Mouse (Mus musculus) layer of hippocampus, adult 9-10 months (tissue): ENCODE measurements at regions not wholly inside any gene's neighbourhood (a gene's known extent, or its start where the extent isn't known, plus 50 kb on each side); places are given as distances from the start of the nearest gene placed in this dataset.

Experiments
- DNase-seq: peaks from one replicate; pipeline ENCODE4 v3.0.0; 2022; ENCODE audit warnings: low spot score

DNA sequence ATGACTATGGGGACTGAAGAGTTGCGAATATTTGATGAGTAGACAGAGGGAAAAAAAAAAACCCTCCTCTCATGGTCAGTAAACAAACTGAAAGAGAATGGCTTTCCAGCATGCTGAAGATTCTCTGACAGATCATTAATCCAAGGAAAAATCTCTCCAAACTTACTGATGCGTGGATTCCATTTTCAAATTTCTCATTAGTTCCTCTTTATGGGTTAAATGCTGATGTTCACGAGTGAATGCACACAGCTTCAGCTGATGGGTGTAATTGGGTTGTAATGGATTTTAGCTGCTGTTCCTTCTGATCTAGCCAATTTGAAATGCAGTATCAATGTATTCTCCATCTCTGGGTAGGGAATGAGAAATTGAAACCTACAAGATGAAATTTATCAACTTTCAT, 2945.6 kb upstream of the 5930422O12Rik start:
- DNase-seq: no peak

DNA sequence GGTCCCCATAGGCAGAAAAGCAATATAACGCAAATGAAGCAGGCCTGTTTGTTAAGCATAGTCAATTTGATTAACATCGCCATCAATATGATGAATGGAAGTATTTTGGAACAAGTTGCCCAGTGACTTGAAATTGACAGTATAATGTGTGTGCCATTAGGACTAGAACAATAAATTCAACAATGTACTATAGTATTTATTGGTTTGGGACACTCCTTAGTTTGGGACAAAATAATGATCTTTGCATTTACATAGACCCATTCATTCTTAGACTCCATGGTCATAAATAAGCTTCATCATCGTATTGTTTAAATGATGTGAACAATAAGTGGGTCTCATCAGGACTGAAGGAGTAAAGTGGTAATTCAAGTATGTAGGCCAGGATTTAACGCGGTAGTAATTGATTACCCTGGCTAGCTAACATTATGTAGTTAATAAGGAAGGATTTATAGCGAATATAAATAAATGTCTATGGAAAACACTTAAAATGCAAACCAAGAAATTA, 2933.6 kb upstream of the 5930422O12Rik start:
- no peak for DNase-seq

DNA sequence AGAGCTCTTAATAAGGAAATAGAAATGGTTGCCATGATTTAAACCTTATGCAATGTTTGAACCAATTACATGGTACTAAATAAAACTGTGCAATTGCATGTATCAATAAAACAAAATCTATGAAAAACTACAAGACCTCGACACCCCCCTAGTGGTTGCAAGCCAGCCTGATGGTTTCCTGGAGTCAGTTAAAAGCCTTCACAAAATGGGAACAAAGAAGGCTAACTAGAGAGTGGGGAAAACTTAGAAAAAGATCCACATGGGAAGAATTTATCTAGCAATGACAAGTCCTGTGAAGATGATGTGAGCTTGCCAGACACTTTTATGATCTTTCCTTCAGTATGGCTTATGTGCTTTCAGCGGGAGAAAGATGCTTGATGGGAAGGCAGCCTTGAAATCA, 2926.3 kb upstream of the 5930422O12Rik start:
- no peak for DNase-seq

DNA sequence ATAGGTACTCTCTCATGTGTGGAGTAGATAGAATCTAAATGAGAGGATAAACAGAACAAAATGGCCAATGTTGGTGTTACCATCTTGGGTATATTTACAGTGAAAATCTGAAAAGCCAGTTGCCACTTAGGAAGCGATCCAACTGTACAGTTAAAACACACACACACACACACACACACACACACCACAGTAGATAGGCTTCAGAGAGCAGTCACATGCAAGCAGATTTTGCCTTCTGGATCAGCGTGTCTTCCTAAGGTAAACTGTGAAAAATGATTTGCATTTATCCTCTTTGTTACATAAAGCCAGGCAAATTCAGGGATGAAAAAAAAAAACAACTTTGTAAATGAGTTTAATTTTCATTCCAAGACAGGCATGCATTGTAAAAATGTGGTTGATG, 2917.2 kb upstream of the 5930422O12Rik start:
- DNase-seq: no peak

DNA sequence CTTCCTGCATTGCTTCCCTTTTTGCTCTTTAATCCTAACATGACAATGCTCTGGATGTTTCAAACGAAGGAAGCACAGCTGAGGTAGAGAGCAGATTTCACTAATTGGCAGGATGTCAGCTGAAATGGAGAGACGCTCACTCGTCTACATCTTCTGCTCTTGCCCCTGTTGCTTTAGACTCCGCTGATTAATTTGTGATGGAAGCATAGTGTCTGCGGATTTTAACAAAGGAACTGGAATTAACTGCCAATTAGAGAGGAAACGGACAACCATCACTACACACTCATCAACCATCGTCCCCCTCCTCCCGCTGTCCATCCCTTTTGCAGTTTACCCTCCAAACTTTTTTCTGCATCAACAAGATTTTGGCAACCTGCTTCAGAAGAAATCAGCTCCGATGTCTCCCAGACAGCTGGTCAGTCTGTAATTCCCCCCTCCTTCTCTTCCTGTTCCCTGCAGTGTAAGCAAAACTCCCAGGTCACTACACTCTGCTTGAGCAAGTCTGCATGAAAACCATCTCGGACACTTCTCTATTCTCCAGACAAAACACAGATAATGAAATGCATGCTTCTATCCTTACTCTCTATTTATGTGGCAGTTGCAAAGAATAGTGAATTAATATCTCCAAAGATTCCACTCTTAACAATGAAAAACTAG, 2905.6 kb upstream of the 5930422O12Rik start:
- no peak for DNase-seq

DNA sequence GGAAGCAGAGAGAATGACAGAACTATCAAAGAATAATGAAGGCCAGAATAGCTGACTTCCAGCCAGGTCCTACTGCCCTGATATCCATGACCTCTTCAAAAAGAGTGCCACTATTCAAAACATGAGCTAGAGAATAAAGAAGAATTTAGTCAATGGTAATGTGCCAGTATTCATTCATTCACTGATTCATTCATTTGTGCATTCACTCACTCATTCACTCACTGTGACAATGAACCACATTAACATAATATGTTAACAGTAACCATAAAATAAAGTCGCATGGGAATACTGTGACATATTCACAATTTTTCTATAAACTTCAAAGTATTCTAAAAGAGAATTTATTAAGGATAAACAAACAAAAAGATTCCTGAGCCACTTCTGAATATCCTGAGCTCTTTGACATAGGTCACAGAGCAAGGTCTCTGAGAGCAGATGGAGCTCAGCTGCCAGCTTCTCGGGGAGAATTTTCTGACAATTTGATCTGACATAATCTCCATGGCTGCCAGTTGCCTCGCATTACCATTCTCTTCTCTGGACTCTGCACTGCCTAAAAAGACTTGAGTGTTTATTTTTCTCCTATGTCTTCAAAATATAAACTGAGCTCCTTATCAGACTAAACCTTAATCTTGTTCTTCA, 2895.5 kb upstream of the 5930422O12Rik start:
- no peak for DNase-seq

DNA sequence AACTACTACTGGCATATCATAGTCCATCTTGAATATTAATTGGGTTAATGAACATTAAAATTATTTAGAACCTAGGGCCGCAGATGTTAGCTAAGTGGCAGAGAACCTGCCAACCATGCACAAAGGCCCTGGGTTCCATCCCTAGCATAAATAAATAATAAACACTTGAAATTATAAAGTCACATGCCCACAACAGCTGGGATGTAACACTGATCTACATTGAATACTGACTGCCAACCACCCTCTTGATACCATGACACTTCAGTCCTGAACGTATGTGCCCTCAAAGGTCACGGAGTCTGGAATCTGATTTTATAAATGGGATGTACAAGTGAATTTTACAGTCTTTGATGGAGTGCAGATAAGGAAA, 2895.0 kb upstream of the 5930422O12Rik start:
- DNase-seq: no peak

DNA sequence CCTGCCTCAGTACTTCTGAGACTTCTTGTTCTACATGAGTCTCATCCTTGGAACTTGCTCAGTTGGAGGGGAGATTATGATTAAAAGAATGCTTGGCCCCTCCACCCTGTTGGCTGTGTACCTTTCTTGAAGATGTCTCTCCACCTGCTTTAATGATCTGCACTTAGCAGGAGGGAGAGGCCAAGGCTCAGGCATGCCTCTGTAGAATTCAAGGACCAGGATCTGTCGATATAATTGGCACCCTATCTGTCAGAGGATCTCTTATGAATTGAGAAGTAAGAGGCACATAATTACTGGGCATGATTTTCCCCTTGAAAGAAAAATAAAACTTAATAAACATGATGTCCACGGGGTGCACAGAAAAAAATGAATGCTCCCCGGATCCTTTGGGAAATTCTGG, 2893.1 kb upstream of the 5930422O12Rik start:
- no peak for DNase-seq

DNA sequence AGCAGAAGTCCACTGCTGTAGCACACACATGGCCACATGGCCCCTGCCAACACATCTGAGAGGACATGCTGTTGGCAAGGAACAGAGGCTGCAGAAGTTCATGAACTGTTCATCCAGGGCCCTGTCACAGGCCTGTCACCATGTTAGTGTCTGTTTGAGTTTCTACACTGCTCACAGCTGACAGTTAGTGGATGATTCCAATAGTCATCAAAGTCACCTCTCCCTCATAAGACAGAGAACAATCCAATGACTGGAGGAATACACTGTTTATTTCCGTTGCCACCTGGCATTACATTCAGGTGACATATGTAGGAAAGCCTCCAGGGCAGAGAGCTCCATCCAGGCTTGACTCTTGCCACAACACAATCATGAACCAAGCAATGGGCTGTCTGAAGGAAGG, 2886.3 kb upstream of the 5930422O12Rik start:
- no peak for DNase-seq

DNA sequence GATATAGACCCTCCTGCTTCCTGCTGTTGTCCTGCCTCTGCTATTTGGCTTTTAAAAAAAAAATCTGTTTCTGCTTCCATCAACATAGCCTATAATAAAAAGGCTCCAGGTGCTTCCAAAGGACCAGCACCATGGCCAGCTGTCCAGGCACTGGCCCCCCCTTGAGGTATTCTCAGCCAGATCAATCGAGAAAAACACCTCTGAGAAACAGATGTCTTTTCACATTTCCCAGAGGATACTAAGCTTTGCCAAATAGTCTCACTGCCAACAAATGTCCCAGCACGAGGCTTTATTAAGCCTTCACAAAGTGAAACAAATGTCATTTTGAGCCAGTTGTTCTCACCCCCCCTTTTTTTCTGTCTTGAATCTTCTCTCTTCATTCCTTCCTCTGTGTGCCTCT, 2880.7 kb upstream of the 5930422O12Rik start:
- DNase-seq: no peak

DNA sequence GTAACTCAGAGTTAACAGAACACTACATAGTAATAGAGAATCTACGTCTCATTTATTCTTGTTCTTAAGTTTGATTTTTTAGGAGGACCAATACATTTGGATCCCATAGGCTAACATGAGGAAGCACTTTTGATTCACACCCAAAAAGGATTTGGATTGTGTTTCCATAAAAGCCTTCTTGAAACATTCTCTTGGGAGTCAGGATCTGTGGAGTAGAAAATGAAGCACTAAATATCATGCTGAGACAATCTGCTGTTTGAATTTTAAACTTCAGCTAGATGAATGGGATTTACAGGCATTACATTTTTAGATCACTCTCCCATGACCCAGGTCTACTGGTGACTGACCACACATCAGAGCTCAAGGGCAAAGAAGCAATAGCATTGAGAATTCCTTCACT, 2877.5 kb upstream of the 5930422O12Rik start:
- no peak for DNase-seq

DNA sequence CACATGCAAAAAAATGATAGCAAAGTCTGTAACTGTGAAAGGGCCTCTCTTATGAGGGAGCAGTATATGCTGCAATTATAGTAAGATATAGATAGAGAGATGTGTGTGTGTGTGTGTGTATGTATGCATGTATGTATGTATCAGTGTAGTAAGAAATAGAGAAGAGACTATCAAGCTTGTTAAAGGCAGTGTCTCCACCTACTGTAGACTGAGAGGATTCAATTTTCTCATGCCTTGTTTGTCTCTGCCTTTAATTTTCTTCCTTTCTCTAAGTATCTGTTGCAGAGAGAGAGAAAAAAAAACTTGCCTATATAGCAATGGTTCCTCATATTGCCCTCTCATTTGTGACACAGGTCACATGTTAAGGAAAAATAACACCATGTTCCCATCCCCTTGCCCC, 2871.1 kb upstream of the 5930422O12Rik start:
- DNase-seq: no peak

DNA sequence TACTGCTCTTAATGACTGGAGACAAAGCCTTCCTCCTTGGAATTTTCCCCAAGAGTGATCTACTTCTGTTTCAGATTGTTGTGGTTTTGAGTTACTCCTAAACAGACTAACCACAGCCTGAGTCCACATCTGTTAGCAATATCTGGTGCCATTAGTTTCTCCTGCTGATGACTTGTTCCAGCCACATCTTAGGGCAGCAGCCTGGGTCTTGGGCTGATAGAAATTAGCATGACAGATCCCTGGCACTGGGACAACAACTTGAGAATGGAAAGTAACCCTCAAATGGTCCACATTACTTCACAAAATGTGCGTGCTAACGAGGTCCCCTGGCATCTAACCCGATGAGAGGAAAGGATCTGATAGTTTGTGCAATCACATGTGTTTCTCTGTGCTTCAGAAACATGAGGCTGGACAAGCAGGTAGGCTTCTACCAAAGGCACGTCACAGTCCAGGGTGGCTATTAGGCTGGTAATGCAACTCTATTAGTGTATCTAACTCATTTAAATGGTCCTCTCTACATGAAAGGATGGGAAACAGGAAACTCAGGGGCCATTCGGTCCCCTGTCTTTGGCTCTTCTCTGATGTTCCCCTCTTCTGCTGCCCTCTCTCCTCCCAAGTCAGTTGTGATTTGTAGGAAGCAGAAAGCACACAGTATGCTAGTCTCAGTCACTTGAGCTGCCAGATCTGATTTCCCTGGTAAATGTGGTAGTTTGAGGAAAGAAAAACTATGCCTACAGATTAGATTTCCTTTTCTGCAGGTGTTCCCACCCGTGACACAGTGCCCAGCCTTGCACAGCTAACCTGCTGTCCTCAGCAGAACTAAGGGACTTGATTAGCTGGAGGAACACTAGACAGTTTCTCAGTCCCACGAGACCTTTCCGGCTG, 2866.9 kb upstream of the 5930422O12Rik start:
- no peak for DNase-seq

DNA sequence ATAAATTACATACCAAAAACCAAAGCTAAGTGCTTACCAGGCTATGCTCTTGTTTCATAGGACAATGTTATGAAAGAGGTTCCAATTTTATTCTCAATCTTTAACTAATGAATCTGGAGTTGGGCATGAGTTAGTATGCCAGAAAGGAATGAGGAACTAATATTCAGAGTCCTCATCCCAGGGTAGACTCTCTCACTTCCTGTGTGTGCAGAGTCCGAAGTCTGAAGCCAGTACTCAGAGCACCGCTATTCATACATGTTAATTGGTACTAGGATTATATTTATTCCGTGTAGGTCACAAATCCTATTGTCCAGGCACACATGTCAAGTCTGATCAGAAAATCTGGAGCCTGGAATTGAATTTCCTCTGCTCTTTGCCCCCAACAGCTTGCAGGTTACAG, 2858.7 kb upstream of the 5930422O12Rik start:
- DNase-seq: no peak

DNA sequence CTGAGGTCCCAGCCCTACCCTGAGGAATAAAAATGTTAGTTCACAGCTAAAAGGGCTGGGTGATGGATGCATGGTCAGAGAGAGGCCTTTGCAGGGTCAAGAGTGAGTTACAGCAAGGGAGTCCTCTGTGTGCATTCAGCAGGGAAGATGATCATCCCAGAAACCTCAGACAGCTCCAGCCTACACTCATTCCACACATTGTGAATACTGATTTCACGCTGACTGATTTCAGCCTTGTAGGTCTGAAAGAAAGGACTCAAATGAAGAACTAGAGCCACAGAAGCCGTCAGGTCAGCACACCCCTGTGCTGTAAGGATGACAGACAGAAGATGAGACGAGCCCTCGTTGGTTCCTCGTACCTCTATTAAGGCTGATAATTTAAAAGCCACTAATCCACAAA, 2858.0 kb upstream of the 5930422O12Rik start:
- no peak for DNase-seq

DNA sequence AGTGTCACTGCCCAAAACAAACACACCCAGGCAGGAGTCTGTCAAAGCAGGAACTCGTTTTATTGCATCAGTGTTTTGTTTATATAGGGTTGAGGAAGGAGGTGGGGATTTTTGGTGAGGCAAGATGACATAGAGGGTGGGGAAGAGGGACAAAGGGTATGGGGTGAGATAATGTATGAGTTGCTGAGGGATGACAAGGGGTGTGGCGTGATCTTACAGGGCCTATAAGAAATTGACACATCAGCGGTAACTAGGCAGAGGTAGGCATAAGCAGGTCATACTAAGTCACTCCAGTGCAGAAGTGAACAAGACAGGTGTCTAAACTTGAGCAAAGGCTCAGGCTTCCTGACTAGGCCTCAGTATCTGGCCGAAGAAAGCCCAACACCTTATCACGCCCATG, 2841.0 kb upstream of the 5930422O12Rik start:
- no peak for DNase-seq

DNA sequence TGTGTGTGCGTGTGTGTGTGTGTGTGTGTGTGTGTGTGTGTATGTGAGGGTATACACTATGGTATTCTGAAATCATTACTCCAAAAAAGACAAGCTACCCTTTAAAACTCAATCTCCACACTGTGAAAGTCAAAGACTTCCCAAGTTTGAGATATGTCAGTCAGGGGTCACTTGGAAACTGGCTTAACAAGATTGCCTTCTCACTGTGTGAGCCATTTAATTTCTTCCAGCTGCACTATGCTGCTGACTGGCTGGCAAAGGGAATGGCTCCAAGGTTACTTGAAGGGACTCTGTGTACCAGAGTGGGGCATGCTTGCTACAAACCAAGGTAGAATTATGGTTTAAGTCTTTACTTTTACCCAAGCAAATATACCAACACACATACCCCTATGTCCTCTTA, 2826.1 kb upstream of the 5930422O12Rik start:
- no peak for DNase-seq

DNA sequence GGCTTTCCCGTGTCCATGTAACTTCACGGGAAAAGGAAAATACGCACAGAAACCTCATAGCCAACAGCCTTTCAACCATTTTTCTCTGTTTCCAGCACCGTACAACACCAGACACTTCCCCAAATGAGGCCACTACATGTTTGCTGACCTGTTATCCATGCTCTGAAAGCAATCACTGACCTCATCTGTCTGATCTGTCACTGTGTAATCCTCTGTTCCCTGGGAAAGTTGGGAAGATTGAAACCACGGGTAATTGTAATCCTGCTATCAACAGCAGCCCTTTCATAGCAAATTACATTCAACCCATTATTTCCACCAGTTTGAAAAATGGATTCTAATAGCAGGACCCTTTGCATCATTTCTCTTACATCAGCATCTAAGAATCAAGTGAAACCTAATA, 2798.2 kb upstream of the 5930422O12Rik start:
- no peak for DNase-seq

DNA sequence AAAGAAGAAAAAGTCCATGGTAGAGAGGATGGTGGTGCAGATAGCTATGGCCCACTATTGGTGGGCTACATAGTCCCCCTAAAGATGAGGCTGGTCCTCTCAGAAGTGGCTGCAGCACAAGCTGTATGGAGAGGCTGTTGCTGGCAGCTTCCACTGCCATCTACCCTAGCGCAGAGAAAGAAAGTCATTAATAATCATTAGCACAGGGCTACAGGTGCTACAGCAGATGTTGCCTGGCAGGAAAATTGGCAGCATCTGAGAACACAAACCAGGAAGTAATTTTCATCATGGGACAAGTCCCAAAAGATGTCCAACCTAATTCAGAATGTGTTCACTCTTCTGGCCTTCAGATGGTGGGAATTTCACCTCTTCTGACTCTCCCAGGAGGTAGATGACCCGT, 2791.7 kb upstream of the 5930422O12Rik start:
- DNase-seq: no peak

DNA sequence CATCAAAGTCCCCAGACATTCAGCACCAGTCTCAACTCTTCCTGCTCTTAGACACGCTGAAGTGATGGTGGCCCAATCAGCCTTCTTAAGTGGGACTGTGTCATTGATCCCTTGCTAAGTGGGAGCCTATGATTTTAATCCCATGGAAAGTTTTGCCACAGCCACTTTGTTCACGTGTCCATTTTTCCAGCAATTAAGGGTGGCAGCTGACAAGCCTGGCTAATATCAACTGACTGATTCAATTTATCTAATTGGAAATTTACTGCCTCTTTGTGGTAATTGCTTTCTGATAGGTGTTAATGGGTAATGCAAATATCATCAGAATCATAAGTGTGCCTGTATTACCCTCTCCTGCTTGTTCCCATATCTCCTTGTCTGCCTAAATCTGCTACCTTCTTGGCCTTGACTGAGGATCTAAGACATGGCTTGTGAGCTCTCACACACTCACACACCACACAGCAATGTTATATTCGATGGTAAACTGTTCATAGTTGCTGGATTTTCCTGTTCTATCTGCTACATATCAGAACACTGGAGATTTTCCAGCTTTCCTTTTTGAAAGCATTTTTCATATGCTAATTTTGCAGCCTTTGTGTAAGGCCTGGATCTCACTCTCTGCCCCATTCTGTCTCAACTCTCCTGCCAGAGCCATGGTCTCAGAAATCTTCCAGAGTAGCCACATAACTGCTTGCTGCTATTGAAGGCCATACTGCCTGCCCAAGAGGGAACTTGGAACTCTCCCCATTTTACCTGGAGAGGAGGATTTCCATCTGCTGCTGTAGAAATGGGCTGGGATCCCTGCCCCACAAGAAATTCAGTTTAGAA, 2785.4 kb upstream of the 5930422O12Rik start:
- DNase-seq: no peak

DNA sequence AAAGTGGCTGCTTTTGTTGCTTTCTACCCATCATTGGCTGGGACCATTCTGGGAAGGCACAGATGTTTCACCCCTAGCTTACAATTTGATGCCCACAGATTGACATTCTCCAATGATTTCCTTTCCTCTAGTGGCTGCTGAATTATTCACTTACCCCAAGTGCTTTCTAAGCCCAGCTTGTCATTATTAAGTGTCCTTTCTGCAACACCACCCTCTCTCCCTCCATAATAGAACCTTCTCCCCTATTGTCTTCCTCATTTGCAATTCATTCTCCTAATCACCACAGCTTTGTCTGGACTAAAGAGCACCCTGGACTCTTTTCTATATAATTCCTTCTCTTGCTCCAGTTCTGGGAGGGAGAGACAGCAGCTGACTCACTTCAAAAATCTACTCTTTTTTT, 2780.0 kb upstream of the 5930422O12Rik start:
- DNase-seq: no peak

DNA sequence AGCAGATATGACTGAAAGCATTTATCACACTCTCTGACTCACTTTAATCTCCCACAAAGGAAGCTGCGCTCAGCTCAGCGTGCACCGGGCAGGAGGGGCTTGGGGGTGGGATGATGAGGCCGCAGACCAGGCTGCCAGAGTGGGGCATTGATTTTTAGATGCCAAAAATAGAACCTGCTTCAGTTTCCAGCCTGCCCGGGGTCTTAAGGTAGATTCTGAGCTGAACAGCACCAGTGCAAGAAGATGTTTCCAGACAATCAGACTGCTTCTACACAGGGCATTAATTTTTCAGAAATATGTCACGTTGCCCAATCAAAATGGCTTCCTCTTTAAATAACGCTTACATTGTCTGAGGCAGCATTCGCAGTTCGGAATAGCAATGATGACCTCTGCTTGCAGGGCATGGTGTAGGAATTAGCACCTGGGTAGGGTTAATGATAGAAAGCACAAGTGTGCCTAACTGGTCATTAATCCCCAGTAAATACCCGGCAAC, 2772.7 kb upstream of the 5930422O12Rik start:
- no peak for DNase-seq
